Comparison of ENCODE assay signal across 8 mouse cellular contexts in the genomic region with DNA sequence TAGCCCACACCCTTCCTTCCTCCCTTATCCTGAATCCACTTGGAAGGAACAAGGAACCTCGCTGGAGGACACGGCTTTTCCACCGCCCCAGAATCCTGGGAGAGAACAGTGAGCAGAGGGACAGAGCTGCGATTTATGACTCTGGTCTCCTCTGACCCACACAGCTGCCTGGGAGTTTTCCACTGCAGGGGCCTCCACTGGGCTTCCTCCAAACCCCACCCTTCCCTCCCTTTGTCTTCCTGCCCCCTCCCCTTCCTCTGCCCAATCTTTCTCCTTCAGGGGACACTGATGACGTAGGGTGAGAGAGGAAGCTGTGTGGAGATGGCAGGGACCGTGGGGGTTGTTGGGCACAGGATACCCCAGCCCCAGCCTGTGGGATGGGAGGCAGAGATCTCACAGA. TPM values are rescaled to one million over a fixed set of nuclear protein-coding genes. Genes with fewer than 3 reads are reported as not detected.
DNase-seq lines count a peak whose midpoint lies in the region; ATAC-seq and TF ChIP-seq lines count a peak whose summit lies in the region.

A gene (plus strand): TSS at position 286 of the 400 bp plus-strand sequence.

- DNase-seq in layer of hippocampus, adult 2 months (ENCODE audit: low spot score in 2 of 2): no peak
- DNase-seq in layer of hippocampus, postnatal 25 days (ENCODE audit: extremely low spot score in 1 of 2, low spot score in 1 of 2): no peak
- DNase-seq in heart, embryonic 10.5 days (ENCODE audit: low spot score): no peak
- peak; percentile 74 to 86 for DNase-seq in kidney, postnatal 36 days
- DNase-seq in B cell, adult 2 months: no peak
- DNase-seq in spleen, postnatal 36 days (ENCODE audit: low spot score in 2 of 2): no peak
- DNase-seq in layer of hippocampus, postnatal 14 days (ENCODE audit: low spot score in 2 of 2): no peak

- no peak for TF ChIP-seq CTCF in layer of hippocampus, adult 2 months (conservative IDR thresholded peaks at IDR 0.05)

- H3K27me3 ChIP-seq in heart, embryonic 10.5 days (ENCODE audit: insufficient read depth, poor library complexity, severe bottlenecking): no peaks in the 10 kb centered on the region

- H3K27ac ChIP-seq in layer of hippocampus, adult 2 months: peak within 1 kb of the TSS; percentile 46
- peak within 1 kb of the TSS; percentile 79 for H3K27ac ChIP-seq in heart, embryonic 10.5 days

- no peaks in the 10 kb centered on the region for H3K9me3 ChIP-seq in heart, embryonic 10.5 days

- peaks cover 47% of the 10 kb centered on the region for H3K4me1 ChIP-seq in heart, embryonic 10.5 days

- H3K36me3 ChIP-seq in heart, embryonic 10.5 days: peaks cover 43% of the 10 kb centered on the region

- H3K4me3 ChIP-seq in layer of hippocampus, adult 2 months: no peak within 1 kb of the TSS
- H3K4me3 ChIP-seq in heart, embryonic 10.5 days: no peak within 1 kb of the TSS

- WGBS in heart, embryonic 10.5 days: 65% methylated on average over 6 of the region's 6 CpGs

- no peak for ATAC-seq in megakaryocyte, adult 5-6 weeks (ENCODE audit: poor library complexity, severe bottlenecking)

RNA-seq across cellular contexts. Expression of the gene that starts here (rescaled TPM):
- total RNA-seq in layer of hippocampus, adult 2 months (2021): under 1 TPM in 1 of 2 experiments, not detected in 1; 0.18 TPM
- under 1 TPM; 0.15 to 0.26 TPM for total RNA-seq in layer of hippocampus, postnatal 25 days (2021)
- polyA plus RNA-seq in heart, embryonic 10.5 days (2016; fragmentation: Nextera tagmentation; extraction: Ambion mirVana): 0.50 and 0.69 TPM in 2 replicates
- 13.3 and 15.8 TPM in 2 replicates for total RNA-seq in megakaryocyte, adult 5-6 weeks (2015)
- total RNA-seq in megakaryocyte, adult 5-6 weeks (2017): 7.1 and 15.9 TPM in 2 replicates
- under 1 TPM in 1 of 2 experiments, not detected in 1; 0.28 TPM for total RNA-seq in layer of hippocampus, postnatal 14 days (2021)

Comparison
In these comparisons a context has a peak if more than half of its experiments do, and no peak if none do; other contexts are left out.
1. RNA of the gene that starts here (total RNA-seq): 7.1 to 15.9 TPM in megakaryocyte, adult 5-6 weeks; 0.28 TPM in layer of hippocampus, postnatal 14 days, 0.15 to 0.26 TPM in layer of hippocampus, postnatal 25 days and 0.18 TPM in layer of hippocampus, adult 2 months; every median in the first group is over 4 times any median in the second.
2. DNase-seq: peak in kidney, postnatal 36 days (2 of 2); none in layer of hippocampus, adult 2 months (0 of 2), layer of hippocampus, postnatal 25 days (0 of 2), heart, embryonic 10.5 days (single experiment), B cell, adult 2 months (0 of 2), spleen, postnatal 36 days (0 of 2) and layer of hippocampus, postnatal 14 days (0 of 2).